Mouse (Mus musculus) frontal cortex, postnatal 36 days (tissue): Measurements from ENCODE around the gene Col11a2.

Experiments used
- DNase-seq, 2 experiments: peaks; one replicate each; pipeline ENCODE4 v3.0.0; 2022; ENCODE audit warnings: low spot score in 2 of 2

The Col11a2 gene

DNA sequence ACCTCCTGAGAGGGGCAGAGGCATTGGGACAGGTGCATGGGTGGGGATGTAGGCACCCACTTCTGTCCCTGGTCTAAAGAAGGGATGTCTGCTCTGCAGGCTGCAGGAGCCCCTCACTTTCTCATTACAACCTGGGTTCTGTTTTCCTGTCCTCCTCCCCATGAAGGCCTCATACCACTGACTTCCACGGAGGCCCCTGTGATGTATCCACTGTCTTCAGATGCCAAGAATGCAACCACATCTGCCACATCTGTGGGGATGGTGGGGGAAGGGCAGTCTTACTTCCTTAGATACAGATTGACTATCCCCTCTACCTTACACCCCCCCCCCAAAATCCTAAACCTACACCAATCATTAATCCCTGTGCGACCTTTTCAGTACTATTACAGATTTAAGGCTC, 13.0 kb upstream of the Col11a2 start:
- DNase-seq = no peak

GRCm38 (mm10) chr17:34026917-34027655, 12.2 kb upstream of the Col11a2 start:
- DNase-seq = no peak

- DNase-seq = peak; percentile 87 to 93
Measured at GRCm38 (mm10) chr17:34027656-34028223, 11.5 kb upstream of the Col11a2 start, which contains the start of gene H2-Ke6. H2-Ke6 (minus strand) TSS chr17:34028060.

DNA sequence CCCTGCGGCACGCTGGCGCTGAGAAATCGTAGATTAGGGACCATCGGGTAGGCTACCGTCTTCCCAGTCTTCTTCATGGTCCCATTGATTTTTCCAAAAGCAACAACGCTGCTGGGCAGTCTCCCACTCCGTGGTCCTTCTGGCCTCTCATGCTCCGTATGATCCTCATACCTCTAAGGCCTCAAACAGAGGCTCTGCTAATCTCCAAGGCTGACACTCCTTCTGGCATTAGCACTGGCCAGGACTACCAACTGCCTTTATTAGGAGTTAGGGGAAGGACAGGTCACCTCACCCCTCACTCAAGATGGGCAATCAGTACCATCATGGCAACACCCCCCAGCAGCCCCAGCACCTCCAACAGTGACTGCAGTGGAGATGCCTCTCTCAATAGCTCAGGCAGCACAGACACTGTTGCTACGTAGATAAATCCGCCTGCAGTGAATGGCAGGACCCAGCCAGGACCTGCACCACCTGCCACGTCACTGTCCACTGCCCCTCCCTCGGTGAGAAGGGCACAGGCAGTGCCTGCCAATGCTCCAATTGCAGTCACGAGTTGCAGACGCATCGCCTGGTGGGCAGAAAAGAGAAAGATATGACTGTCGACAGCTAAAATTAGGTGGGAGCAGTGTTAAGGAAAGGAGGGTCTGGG, 10.6 kb upstream of the Col11a2 start:
- DNase-seq = no peak

GRCm38 (mm10) chr17:34029150-34029889, 9.9 kb upstream of the Col11a2 start:
- DNase-seq = no peak

DNA sequence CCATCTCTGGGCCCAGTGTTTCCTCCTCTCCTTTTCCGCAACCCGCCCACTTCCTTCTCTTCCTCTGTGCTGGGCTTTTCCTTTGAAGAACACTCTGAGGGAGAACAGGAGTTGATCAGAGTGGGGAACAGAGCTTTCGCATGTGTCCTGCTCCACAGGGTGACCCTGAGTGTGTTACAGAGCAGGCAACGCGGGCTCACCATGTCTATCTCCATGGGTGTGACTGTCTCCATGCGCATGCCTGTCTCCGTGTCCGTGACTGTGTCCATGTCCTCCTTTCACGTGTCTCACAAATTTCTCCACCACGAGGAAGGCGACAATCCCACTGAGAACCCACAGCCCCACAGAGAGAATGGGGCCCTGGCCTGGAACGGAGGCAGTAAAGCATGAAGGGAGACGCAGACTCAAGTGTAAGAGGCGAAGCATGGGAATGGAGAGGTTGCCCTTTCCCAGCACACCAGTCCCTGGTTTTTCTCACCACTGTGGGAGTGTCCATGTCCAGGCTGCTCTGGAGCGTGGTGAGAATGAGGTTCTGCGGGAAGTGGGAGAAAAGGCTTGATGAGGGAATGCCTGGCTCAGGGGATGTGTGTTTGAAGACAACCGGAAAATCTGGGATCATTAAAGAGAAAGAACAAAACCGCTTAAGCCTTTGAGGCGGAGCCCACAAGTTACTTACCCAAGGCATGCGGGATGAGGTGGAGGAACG, 9.2 kb upstream of the Col11a2 start:
- no peak for DNase-seq

DNA sequence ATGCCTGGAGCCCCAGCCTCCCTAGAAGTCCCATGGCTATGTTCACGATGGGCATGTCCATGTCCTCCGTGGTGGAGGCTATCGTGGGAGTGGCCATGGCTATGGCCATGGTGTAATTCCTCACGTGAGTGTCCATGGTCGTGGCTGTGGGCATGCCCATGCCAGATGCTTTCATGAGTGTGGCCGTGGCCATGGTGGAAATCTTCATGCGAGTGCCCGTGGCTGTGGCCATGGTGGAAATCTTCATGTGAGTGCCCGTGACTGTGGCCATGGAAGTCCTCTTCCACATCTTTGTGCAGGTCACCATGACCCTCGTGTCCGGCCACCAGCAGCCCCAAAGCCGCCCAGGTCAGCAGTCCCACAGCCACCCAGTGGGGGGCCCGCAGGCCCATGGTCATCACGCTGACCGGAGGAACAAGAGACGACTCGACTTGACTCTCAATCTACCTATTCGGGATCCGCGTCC, 8.3 kb upstream of the Col11a2 start:
- no peak for DNase-seq

- DNase-seq = peak; percentile 98
Measured at GRCm38 (mm10) chr17:34031465-34032173, 7.6 kb upstream of the Col11a2 start, which contains the start of the genes Slc39a7 and Rxrb. Slc39a7 (minus strand) TSS chr17:34031682. Rxrb (plus strand) TSS chr17:34031812.

- peak; percentile 59 to 62 for DNase-seq
Measured at GRCm38 (mm10) chr17:34032174-34032632, 7.0 kb upstream of the Col11a2 start.

DNA sequence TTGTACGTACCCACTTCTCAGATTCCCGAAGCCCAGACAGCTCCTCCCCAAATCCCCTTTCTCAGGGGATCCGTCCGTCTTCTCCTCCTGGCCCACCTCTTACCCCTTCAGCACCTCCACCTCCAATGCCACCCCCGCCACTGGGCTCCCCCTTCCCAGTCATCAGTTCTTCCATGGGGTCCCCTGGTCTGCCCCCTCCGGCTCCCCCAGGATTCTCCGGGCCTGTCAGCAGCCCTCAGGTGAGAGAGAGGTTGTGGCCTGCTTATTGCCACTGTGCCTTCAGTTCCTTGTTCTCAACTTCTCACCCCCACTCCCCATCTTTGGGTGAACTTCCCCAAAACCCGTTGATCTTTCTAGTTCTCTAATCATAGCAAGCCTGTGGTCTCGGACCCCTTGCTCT, 6.4 kb upstream of the Col11a2 start:
- DNase-seq = no peak

- no peak for DNase-seq
Measured at GRCm38 (mm10) chr17:34033441-34033840, 5.8 kb upstream of the Col11a2 start.

DNA sequence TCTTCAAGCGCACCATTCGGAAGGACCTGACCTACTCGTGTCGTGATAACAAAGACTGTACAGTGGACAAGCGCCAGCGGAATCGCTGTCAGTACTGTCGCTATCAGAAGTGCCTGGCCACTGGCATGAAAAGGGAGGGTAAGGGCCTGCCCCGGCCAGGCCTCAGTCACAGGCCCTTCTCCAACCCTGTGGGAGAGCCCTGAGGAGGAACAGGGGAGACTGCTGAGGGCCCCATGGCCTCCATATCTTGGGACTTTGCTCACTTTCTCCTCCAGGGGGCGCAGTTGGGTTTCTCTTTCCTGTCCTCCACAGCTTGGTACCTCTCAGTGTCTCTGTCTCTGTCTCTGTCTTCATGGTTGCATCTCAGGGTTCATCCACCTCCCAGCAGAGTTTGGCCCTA, 5.2 kb upstream of the Col11a2 start:
- DNase-seq = peak; percentile 74 to 76

- no peak for DNase-seq
Measured at GRCm38 (mm10) chr17:34035517-34035916, 3.7 kb upstream of the Col11a2 start.

- DNase-seq = no peak
Measured at GRCm38 (mm10) chr17:34036647-34037046, 2.6 kb upstream of the Col11a2 start.

DNA sequence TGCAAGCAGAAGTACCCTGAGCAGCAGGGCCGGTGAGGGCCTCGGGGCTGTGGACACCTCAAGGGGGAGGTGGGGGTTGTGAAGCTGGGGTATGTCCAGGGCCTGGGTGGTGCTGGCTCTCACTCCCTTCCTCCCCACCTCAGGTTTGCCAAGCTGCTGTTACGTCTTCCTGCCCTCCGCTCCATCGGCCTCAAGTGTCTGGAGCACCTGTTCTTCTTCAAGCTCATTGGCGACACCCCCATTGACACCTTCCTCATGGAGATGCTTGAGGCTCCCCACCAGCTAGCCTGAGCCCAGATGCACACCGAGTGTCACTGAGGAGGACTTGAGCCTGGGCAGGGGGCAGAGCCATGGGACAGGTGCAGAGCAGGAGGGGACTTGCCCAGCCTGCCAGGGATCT, 2.0 kb upstream of the Col11a2 start:
- no peak for DNase-seq

GRCm38 (mm10) chr17:34038440-34038839, 797 bp upstream of the Col11a2 start:
- peak in 1 of 2 experiments; percentile 51 for DNase-seq

DNA sequence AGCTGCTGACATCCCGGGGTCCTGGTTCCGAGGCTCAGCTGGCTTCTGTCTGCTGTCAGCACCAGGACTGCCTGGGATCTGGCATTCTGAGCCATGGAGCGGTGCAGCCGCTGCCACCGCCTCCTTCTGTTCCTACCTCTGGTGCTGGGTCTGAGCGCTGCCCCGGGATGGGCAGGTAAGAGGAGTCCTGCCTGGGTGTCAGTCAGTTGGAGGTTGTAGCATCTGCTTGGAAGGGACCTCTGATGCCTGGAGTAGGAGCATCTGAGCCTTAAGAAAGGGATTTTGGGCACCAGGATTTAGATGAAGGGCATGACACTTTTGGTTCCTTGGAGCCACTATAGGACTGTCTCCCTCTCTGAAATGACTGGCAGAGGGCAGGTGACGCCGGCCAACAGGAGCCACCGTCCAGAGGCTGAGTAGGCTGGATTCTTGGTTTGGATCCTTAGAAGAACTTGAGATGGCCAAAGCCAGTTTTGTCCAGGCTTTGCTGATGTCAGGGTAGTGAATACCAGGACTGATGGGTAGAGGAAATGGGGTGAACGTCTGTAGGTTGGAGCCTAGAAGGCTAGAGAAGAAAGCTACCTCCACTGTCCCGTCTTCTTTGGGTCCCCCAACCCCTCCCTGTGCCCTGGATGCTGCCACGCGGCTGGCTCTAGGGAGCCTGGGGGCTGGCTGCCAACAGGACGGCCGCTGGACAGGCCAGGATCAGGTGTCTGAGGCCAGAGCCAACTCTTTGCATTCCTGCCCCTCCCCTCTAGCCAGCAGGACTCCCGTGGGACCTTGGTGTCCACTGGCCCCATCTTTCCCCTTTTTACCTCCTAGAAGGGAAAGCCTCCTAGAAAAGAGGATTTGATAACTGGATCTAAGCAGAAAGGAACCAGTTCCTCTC, 569 bp downstream of the Col11a2 start:
- DNase-seq = no peak

GRCm38 (mm10) chr17:34045941-34046340, 6.7 kb downstream of the Col11a2 start:
- no peak for DNase-seq

GRCm38 (mm10) chr17:34047404-34048050, 8.3 kb downstream of the Col11a2 start:
- no peak for DNase-seq
